Mouse (Mus musculus) left cerebral cortex, adult 2 months (tissue): ENCODE data around the gene Cfap52. TPM values are rescaled to one million over a fixed set of nuclear protein-coding genes. Genes with fewer than 3 reads are reported as not detected.

Experiments used
- DNase-seq, 2 experiments: peaks; one replicate each; pipeline ENCODE4 v3.0.0; 2021 to 2022; ENCODE audit warnings: low spot score in 2 of 2, mixed read lengths in 1 of 2; ENCODE audit errors: extremely low spot score in 1 of 2
- H3K27ac ChIP-seq: fragments of 200-600 bp; 2 replicates; pipeline ENCODE4 v1.8.1; 2022
- H3K4me3 ChIP-seq: fragments of 200-600 bp; 2 replicates; pipeline ENCODE4 v1.8.1; 2022
- CTCF ChIP-seq: fragments of 200-600 bp; IDR thresholded peaks from 2 replicates; pipeline ENCODE4 v1.8.1; 2022; ENCODE audit warnings: antibody characterized with exemption, mild to moderate bottlenecking, moderate library complexity
- intact Hi-C: fragments of 180-260 bp; cut with DNase I; formaldehyde crosslinking; loops from one replicate; pipeline ENCODE4 v1.15.1; 2025
- total RNA-seq, 2 experiments: library from RNA; stranded (reverse); gene quantifications; 2 replicates each; pipeline ENCODE4 v1.2.3; 2021

The Cfap52 gene
- total RNA-seq, 2 experiments from 2014 or later, result 7.3 to 7.7 TPM

DNA sequence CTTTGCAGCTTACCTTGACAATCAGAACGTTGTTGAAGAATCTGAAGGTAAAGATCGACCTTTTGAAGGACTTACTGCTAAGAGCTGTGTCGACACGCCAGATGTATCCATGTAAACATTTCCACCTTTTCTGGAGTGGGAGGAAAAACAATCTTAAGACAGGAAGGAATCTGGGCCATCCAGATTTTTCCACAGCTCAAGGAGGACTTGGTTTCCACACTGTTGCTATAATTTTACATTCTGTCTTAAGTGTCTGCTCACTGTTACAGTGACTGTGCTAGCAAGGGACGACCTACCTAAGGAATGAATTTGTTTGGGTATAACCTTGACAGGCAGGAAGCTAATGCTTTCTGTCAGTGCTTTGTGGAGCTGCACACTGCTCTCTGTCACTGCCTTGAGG is 7.8 kb upstream of the Cfap52 start:
- TF ChIP-seq CTCF, result no peak
- intact Hi-C loops, result no loop called here
- no peak overlapping the region for H3K4me3 ChIP-seq

DNA sequence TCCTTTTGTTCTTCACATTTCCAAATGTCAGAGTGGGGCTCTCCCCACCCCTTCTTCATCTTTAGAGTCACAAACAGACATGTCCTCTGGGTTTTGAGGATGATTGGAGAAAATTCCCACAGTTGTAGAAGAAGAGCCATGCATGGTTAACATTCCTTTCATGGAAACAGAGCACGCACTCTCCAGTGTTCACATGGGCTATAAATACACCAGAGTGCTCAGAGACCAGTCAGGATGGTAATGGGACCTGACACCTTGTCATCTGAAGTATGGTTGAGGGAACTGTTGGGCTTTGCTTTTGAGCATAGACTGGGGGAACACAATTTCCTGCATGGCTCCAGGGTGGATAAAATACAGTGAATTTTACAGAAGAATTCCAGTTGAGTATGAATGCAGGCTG is 7.2 kb upstream of the Cfap52 start:
- intact Hi-C loops, result no loop called here
- Histone ChIP-seq H3K4me3 (no peak overlapping the region), H3K27ac (no peak overlapping the region)
- no peak for TF ChIP-seq CTCF
- no peak for DNase-seq

More for the DNA sequence above, 7.8 kb upstream of the Cfap52 start:
- DNase-seq, result no peak
- H3K27ac ChIP-seq, result no peak overlapping the region

DNA sequence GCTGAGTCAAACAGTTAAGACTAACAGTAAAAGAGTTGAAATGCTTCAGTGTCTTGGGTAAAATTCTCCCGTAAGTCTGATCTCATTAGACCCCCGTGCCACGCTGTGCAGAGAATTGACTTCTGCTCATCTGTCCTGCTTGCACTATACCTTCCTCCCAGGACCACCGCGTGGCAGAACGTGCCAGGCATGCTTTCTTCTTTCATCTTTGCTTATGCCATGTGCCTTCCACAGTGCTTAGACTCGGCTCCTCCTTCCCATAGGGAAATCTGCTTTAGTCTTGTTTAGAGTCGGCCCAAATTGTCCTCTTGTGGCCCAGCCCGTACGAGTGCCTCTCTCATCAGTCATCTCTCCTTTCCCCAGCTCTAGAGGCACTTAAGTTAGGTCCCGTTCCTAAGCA is 2.4 kb upstream of the Cfap52 start:
- Histone ChIP-seq H3K4me3 (no peak overlapping the region), H3K27ac (no peak overlapping the region)
- DNase-seq, result no peak
- intact Hi-C loops, result no loop called here
- TF ChIP-seq CTCF, result no peak

DNA sequence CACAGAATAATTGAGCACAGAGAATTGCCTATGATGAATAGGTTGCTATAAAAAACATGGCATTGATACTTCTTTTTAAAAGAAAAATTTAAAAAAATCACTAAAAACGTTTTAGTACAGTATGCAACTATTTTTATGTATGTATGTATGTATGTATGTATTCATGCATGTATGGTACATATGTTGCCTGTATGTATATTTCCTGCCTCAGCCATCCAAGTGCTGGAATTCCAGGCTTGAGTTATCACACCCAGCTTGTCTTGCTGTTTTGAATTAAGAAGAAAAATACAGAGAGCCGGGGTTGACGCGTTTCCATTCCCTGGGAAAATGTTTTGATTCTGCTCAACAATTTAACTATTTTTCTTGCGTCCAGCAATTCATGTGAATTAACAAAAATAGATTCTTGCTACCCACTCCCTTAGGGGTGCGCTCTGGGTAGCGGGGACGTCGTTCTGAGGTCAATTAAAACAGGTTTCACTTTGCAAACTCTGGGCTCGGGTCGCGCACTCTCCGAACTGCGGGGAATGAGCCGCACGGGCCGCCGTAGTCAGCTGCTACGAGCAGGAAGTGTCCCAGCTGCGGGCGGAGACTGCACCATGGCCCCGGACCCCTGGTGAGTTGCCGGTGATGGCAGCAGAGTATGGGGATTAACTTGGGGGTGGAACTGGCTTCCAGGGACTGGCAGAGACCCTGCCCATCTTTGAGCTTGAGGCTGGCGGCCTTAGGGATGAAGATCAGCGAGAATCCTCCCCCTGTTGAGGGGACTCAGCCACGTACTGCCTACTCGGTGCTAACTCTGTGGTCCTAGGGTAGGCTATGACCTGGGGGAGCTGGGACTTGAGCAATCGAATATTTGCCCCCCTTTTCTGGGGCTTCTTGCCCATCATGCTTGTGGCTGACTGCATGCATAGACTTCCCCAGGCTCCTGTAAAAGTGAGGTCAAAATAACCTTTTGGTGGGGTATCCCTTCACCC is 741 bp upstream of the Cfap52 start, which contains the start of gene Stx8:
TSS of gene Stx8 (plus strand) at position 289 of the 974 bp plus-strand sequence.
- no peak for TF ChIP-seq CTCF
- DNase-seq, result peak; percentile 92 to 95
- peak within 1 kb of the TSS; percentile 87 for H3K4me3 ChIP-seq
- peak within 1 kb of the TSS; percentile 76 for H3K27ac ChIP-seq
- intact Hi-C loops, result no loop called here

DNA sequence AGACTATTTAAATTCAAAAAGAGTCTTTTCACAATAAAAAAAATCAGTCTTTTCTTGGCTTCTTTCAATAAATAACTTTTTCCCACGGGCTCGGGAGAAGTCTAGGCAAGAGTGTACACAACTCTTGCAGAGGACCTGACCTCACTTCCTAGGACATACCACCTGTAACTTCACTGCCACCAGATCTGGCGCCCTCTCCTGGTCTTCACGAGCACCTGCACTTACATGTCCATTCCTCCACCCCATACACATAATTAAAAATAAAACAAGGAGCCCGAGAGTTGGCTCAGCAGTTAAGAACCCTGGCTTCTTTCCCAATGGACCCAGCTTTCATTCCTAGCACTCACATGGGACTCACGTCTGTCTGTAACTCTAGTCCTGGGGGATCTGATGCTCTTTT is 1.3 kb downstream of the Cfap52 start:
- no peak for DNase-seq
- no peak overlapping the region for H3K27ac ChIP-seq
- intact Hi-C loops, result no loop called here

DNA sequence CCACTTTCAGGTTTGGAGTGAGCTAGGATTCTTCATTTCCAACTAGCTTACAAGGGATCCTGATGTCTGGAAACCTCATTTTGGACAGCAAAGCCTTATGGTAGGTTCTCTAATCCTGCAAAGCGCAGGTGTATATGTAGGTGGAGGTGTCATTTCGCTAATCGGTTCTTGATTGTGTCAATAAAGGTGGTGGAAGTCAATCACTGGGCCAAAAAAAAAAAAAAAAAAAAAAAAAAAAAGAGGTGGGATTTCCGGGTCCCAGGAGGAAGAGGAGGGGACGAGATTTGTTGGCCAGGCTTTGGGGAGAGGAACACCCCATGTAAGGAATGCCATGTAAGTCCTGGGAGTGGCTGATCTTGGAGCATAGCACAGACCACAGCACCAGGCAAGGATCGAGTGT is 11.0 kb downstream of the Cfap52 start:
- intact Hi-C loops, result no loop called here
- no peak overlapping the region for H3K4me3 ChIP-seq
- no peak for TF ChIP-seq CTCF
- DNase-seq, result no peak
- no peak overlapping the region for H3K27ac ChIP-seq

More for the DNA sequence above, 1.3 kb downstream of the Cfap52 start:
- no peak overlapping the region for H3K4me3 ChIP-seq
- TF ChIP-seq CTCF, result no peak; the same call in none of the 2 replicates

DNA sequence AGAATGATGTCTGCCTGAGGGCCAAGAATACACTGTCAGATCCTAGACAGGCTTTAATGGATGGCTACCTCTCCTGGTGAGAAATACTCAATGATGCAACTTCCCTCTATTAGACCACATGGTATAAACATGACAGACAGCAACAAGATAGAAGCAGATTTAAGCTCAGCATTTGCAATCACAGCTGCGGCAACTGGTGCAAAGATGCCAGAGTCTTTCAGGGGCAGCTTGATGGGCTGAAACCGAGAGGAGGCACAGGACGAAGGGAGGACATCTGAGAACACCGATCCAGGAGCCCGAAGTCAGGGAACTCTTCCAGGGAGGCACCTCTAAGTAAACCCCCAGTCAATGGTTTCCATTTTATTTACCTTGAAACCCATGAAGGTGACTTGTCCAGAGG is 11.8 kb downstream of the Cfap52 start:
- no peak overlapping the region for H3K27ac ChIP-seq

DNA sequence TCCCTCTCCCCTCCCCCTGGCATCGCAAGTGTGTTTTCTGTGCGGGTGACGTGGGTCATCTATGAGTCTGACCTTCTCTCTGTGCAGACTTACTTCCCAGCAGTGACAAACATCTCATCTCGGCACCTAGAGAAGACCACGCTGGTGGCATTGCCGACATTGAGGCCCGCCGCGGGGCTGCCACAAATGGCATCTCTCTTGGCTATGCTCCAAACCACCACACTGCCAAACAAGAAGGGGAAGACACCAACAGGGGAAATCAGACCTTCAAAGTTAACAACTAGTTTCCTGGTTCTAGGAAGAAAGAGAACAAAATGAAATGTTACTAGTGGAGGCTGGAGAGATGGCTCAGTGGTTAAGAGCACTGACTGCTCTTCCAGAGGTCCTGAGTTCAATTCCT is 16.0 kb downstream of the Cfap52 start:
- no peak overlapping the region for H3K27ac ChIP-seq
- DNase-seq, result no peak
- TF ChIP-seq CTCF, result no peak
- intact Hi-C loops, result no loop called here
- H3K4me3 ChIP-seq, result no peak overlapping the region

More for the DNA sequence above, 11.8 kb downstream of the Cfap52 start:
- no peak overlapping the region for H3K4me3 ChIP-seq
- no peak for DNase-seq
- intact Hi-C loops, result no loop called here
- TF ChIP-seq CTCF, result no peak

DNA sequence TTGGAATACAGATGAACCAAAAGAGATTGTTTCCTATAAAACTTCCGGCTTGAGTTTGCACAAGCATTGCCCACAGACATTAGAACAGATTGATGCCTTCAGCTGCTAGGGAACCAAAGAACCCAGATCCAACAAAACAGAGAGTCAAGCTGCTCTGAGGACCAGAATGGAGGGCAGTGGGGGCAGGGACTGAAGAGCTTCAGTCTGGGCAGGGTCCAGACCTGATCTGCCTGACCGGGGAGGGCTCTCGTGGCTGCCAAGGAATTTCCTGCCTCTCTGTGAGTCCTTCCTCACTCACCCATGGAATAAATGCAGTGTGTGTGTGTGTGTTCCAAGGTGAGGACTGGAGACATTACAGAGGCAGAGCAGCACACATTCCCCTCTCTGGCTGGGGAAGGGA is 17.2 kb downstream of the Cfap52 start:
- intact Hi-C loops, result no loop called here
- Histone ChIP-seq H3K4me3 (no peak overlapping the region), H3K27ac (no peak overlapping the region)
- DNase-seq, result no peak
- no peak for TF ChIP-seq CTCF

DNA sequence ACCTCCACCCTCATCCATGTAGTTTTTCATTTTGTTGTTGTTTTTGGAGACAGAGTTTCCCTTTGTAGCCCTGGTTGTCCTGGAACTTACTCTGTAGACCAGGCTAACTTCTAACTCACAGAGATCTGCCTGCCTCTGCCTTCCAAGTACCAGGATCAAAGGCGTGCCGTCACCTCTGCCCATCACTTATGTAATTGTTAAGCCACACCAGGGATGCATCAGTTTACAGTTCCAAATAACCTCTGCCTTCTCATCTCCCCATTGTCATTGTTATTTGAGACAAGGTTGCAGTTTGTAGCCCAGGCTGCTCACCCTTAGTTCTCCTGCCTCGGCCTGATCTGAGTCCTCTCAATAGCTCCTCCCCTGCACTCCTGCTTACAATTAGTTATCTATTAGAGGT is 33.3 kb downstream of the Cfap52 start:
- Histone ChIP-seq H3K4me3 (no peak overlapping the region), H3K27ac (no peak overlapping the region)
- DNase-seq, result no peak
- intact Hi-C loops, result no loop called here
- no peak for TF ChIP-seq CTCF

DNA sequence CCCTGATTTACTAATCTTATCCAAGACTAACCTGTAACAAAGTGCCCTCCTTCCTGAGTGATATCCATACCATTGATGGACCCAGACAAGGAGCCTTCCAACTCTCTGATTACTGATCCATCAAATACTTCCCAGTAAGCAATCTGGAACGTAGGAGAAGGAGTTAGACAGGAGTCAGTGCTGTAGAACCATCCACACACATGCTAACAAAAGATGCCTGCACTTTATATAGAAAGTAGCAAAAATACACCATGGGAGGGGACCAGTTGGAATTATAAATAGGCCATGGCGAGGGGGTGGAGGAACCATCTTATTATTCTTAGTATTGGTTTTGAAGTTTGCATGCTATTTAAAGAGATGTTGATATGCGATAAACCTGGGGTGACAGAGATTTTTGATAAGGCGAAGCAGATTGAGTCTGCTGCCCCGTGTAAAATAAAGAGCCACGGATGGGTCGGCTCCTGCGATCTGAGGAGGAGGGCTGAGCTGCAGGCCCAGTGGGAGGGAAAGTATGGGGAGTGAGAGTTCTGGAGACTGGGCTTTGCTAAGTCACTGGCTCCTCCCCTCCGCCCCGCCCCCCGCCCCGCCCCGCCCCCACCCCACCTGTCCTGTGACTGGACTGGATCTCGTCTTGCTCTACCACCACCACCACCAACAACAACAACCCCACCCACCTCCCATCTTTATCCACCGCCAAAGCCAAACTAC is 38.9 kb downstream of the Cfap52 start:
- H3K27ac ChIP-seq, result peak overlapping the region; percentile 5; the same call in 1 of the 2 replicates
- intact Hi-C loops, result loop anchor here (2.0 kb wide), 1 partner anchor 106 kb away; no protein-coding TSS in a partner anchor
- H3K4me3 ChIP-seq, result no peak overlapping the region
- no peak for TF ChIP-seq CTCF
- DNase-seq, result no peak

DNA sequence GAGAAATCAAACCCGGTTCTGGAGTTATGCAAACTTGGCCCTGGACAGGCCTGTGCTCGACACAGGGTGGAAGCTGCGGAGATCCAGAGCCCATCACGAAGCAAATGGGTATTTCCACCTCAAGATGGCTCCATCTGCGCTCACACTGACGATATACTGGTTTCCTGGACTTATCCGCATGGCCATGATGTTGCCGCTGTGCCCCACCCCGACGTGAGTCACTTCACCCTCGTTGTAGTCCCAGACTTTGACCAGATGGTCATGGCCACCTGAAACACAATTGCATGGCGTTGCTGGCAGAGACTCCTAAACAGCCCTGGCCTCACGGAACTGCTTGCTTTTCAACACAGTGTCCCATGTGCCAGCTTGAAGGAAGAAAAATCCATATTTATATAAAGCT is 40.5 kb downstream of the Cfap52 start:
- no peak overlapping the region for H3K4me3 ChIP-seq
- intact Hi-C loops, result loop anchor here (1.0 kb wide), 1 partner anchor 37 kb away; no protein-coding TSS in a partner anchor
- peak overlapping the region; percentile 53 for H3K27ac ChIP-seq
- peak in 1 of 2 experiments; percentile 33 for DNase-seq
- no peak for TF ChIP-seq CTCF
